In genomic region chr3:37886705-37887454, GRCm38 (mm10) we compare ENCODE assay signal across 22 mouse cellular contexts.
A peak's percentile ranks its signal among the peaks of the same experiment; 100 is the strongest.
DNase-seq lines count a peak whose midpoint lies in the region; ATAC-seq and TF ChIP-seq lines count a peak whose summit lies in the region.
"Had no signal": no experiment of that assay in that cellular context is flagged by ENCODE, and none has a peak within 500 bp of the region (broad histone marks: within the 10 kb centered on the region; RNA-seq: fewer than 3 reads in every experiment).

No protein-coding gene starts in this region.

- H3K9ac ChIP-seq in heart, adult 2 months (ENCODE audit: low read depth, low read length), result no peak overlapping the region
- H3K9ac ChIP-seq: forebrain, postnatal 0 days; heart, embryonic 15.5 days; hindbrain, embryonic 12.5 days; hindbrain, embryonic 15.5 days had no signal

- intact Hi-C loops in gastrocnemius, adult 2 months (cut with DNase I), result no loop called here
- intact Hi-C loops in heart, adult 2 months (cut with DNase I), result no loop called here

- H3K4me3 ChIP-seq in gastrocnemius, adult 2 months, result no peak overlapping the region
- no peak overlapping the region for H3K4me3 ChIP-seq in heart, adult 2 months
- H3K4me3 ChIP-seq in heart, embryonic 10.5 days, result no peak overlapping the region
- no peak overlapping the region for H3K4me3 ChIP-seq in forebrain, embryonic 10.5 days
- H3K4me3 ChIP-seq: heart, embryonic 15.5 days; hindbrain, embryonic 12.5 days; hindbrain, embryonic 15.5 days had no signal

- DNase-seq in gastrocnemius, adult 2 months, result no peak
- no peak for DNase-seq in gastrocnemius, postnatal 25 days
- DNase-seq in heart, adult 2 months, result no peak
- no peak for DNase-seq in heart, embryonic 10.5 days (ENCODE audit: low spot score)
- peak; percentile 37 for DNase-seq in lung, postnatal 36 days
- no peak for DNase-seq in lung, adult 18-20 months
- DNase-seq in forebrain, embryonic 10.5 days (ENCODE audit: extremely low spot score, low spot score), result no peak
- DNase-seq: adrenal gland, adult 8-10 months; adrenal gland, postnatal 25 days; cerebellum, adult 18-20 months; cerebellum, adult 9-10 months; cerebellum, postnatal 14 days; forebrain, postnatal 0 days; gastrocnemius, postnatal 10 days; heart, postnatal 14 days had no signal

- no peaks in the 10 kb centered on the region for H3K79me2 ChIP-seq in heart, adult 2 months (replicated peaks; ENCODE audit: control insufficient read depth, insufficient read depth, low read length)

- peak overlapping the region; percentile 43 for H3K27ac ChIP-seq in gastrocnemius, adult 2 months
- H3K27ac ChIP-seq in heart, adult 2 months, result peak overlapping the region; percentile 38
- H3K27ac ChIP-seq in heart, embryonic 10.5 days, result no peak overlapping the region
- H3K27ac ChIP-seq in forebrain, embryonic 10.5 days, result no peak overlapping the region
- H3K27ac ChIP-seq: heart, embryonic 15.5 days; hindbrain, embryonic 12.5 days; hindbrain, embryonic 15.5 days had no signal

- 52% methylated on average over 3 of the region's 3 CpGs for WGBS in heart, adult 2 months
- 85% methylated on average over 3 of the region's 3 CpGs for WGBS in heart, embryonic 10.5 days
- 90% methylated on average over 3 of the region's 3 CpGs for WGBS in forebrain, embryonic 10.5 days

- TF ChIP-seq EP300 in heart, adult 2 months (IDR thresholded peaks at IDR 0.05; ENCODE audit: insufficient read depth, low read depth, low read length), result no peak

- TF ChIP-seq CTCF in gastrocnemius, adult 2 months (IDR thresholded peaks at IDR 0.05), result no peak
- TF ChIP-seq CTCF in heart, adult 2 months (IDR thresholded peaks at IDR 0.05), result no peak

- peaks cover 3% of the 10 kb centered on the region for H3K4me1 ChIP-seq in heart, adult 2 months (ENCODE audit: control insufficient read depth, insufficient read depth, low read length)
- H3K4me1 ChIP-seq in heart, embryonic 10.5 days, result peaks cover 5% of the 10 kb centered on the region; the same call in 1 of the 2 replicates
- H3K4me1 ChIP-seq in forebrain, embryonic 10.5 days, result peaks cover 20% of the 10 kb centered on the region
- H3K4me1 ChIP-seq: hindbrain, embryonic 12.5 days; hindbrain, embryonic 15.5 days had no signal

- H3K27me3 ChIP-seq in heart, adult 2 months (ENCODE audit: control insufficient read depth, insufficient read depth, low read length), result no peaks in the 10 kb centered on the region
- H3K27me3 ChIP-seq in heart, embryonic 10.5 days (ENCODE audit: insufficient read depth, poor library complexity, severe bottlenecking), result peaks cover 5% of the 10 kb centered on the region; the same call in 1 of the 2 replicates
- H3K27me3 ChIP-seq in forebrain, embryonic 10.5 days (ENCODE audit: poor library complexity, severe bottlenecking), result no peaks in the 10 kb centered on the region
- H3K27me3 ChIP-seq: heart, embryonic 15.5 days; hindbrain, embryonic 12.5 days; hindbrain, embryonic 15.5 days had no signal

- TF ChIP-seq POLR2A in heart, adult 2 months (IDR thresholded peaks at IDR 0.05; ENCODE audit: insufficient read depth, low read depth, low read length), result no peak

- H3K36me3 ChIP-seq in heart, adult 2 months (ENCODE audit: control insufficient read depth, insufficient read depth, low read length), result no peaks in the 10 kb centered on the region; the same call in 1 of the 2 replicates
- no peaks in the 10 kb centered on the region for H3K36me3 ChIP-seq in heart, embryonic 10.5 days
- H3K36me3 ChIP-seq in forebrain, embryonic 10.5 days (replicated peaks), result no peaks in the 10 kb centered on the region
- H3K36me3 ChIP-seq: heart, embryonic 15.5 days; hindbrain, embryonic 12.5 days; hindbrain, embryonic 15.5 days had no signal

- no peaks in the 10 kb centered on the region for H3K9me3 ChIP-seq in heart, embryonic 10.5 days
- H3K9me3 ChIP-seq in forebrain, embryonic 10.5 days, result no peaks in the 10 kb centered on the region
- H3K9me3 ChIP-seq: heart, embryonic 15.5 days; hindbrain, embryonic 12.5 days; hindbrain, embryonic 15.5 days had no signal

- ATAC-seq in megakaryocyte progenitor cell, adult 5-6 weeks (replicated peaks; ENCODE audit: poor library complexity), result peak; percentile 74
- ATAC-seq: activated CD4-positive, CD25-positive, alpha-beta regulatory T cell, adult 4 months; forebrain, embryonic 14.5 days; forebrain, postnatal 0 days; intestine, postnatal 0 days had no signal

Comparison
In these comparisons a context has a peak if more than half of its experiments do, and no peak if none do; other contexts are left out.
1. H3K27ac ChIP-seq: peak in gastrocnemius, adult 2 months (single experiment) and heart, adult 2 months (single experiment); none in heart, embryonic 10.5 days (single experiment) and forebrain, embryonic 10.5 days (single experiment).